Mouse (Mus musculus) limb, embryonic 12.5 days (tissue): ENCODE results near the gene Mgat4c. TPM values are rescaled to one million over a fixed set of nuclear protein-coding genes. Genes with fewer than 3 reads are reported as not detected.

Source experiments
- ATAC-seq: fragments of 200-750 bp; cut with Nextera tagmentation; 2 replicates; pipeline ENCODE4 v1.8.0; 2017; ENCODE audit warnings: low read depth, moderate TSS enrichment; ENCODE audit not compliant: insufficient number of reproducible peaks, insufficient read depth, low FRiP score, low TSS enrichment
- H3K27ac ChIP-seq: fragments of 300-500 bp; sonication (generic); 2 replicates; pipeline ENCODE4 v1.5.1; 2016; ENCODE audit warnings: mild to moderate bottlenecking, moderate library complexity
- H3K27me3 ChIP-seq: fragments of 300-500 bp; sonication (generic); 2 replicates; pipeline ENCODE4 v1.6.1; 2016; ENCODE audit warnings: mild to moderate bottlenecking, moderate library complexity
- H3K36me3 ChIP-seq: fragments of 300-500 bp; sonication (generic); 2 replicates; pipeline ENCODE4 v1.6.1; 2016; ENCODE audit warnings: mild to moderate bottlenecking, moderate library complexity
- H3K4me1 ChIP-seq: fragments of 300-500 bp; sonication (generic); replicated peaks from 2 replicates; pipeline ENCODE4 v1.6.1; 2016
- H3K4me2 ChIP-seq: fragments of 300-500 bp; sonication (generic); 2 replicates; pipeline ENCODE4 v1.6.1; 2016; ENCODE audit warnings: mild to moderate bottlenecking, moderate library complexity
- H3K4me3 ChIP-seq: fragments of 300-500 bp; sonication (generic); replicated peaks from 2 replicates; pipeline ENCODE4 v1.5.1; 2016; ENCODE audit warnings: mild to moderate bottlenecking
- H3K9ac ChIP-seq: fragments of 300-500 bp; sonication (generic); replicated peaks from 2 replicates; pipeline ENCODE4 v1.6.1; 2016; ENCODE audit warnings: mild to moderate bottlenecking, moderate library complexity
- H3K9me3 ChIP-seq: fragments of 300-500 bp; sonication (generic); 2 replicates; pipeline ENCODE4 v1.6.1; 2016; ENCODE audit warnings: mild to moderate bottlenecking, moderate library complexity
- WGBS: fragments of 180-500 bp; shearing (Covaris S2); methylation state at CpG from one replicate; pipeline ENCODE4 v1.1.7; 2016; 5-methylcytosine and 5-hydroxymethylcytosine counted together
- polyA plus RNA-seq: library from polyadenylated mRNA; unstranded; fragments of >200 nt; fragmentation: Nextera tagmentation; extraction: Ambion mirVana; gene quantifications from 2 replicates; pipeline ENCODE4 v1.2.1, GENCODE M21; 2016

Mgat4c gene
- polyA plus RNA-seq, 1 experiment from 2014 or later = 0.83 TPM

- Histone ChIP-seq H3K4me3 (no peak overlapping the region), H3K9ac (no peak overlapping the region), H3K4me2 (no peak overlapping the region), H3K27me3 (no peaks in the 10 kb centered on the region), H3K27ac (no peak overlapping the region), H3K4me1 (no peaks in the 10 kb centered on the region), H3K9me3 (no peaks in the 10 kb centered on the region), H3K36me3 (no peaks in the 10 kb centered on the region)
- ATAC-seq = no peak
- 41% methylated on average over 1 of the region's 1 CpGs for WGBS
These were observed 474.6 kb downstream of the Mgat4c start for GRCm38 (mm10) chr10:102155853-102156252.

- Histone ChIP-seq H3K27me3 (no peaks in the 10 kb centered on the region), H3K9me3 (no peaks in the 10 kb centered on the region), H3K27ac (no peak overlapping the region), H3K4me3 (peak overlapping the region; percentile 21), H3K9ac (no peak overlapping the region), H3K4me2 (peak overlapping the region; percentile 45), H3K4me1 (no peaks in the 10 kb centered on the region), H3K36me3 (no peaks in the 10 kb centered on the region)
- 0 out of 2 replicates have a peak, but pooled peaks have one; percentile 10 for ATAC-seq
- 21% methylated on average over 12 of the region's 12 CpGs for WGBS
These were observed 477.5 kb downstream of the Mgat4c start for GRCm38 (mm10) chr10:102158809-102159208.

GRCm38 (mm10) chr10:102184726-102185125 is 503.4 kb downstream of the Mgat4c start:
- no peaks in the 10 kb centered on the region for H3K9me3 ChIP-seq
- H3K4me3 ChIP-seq = no peak overlapping the region
- 80% methylated on average over 3 of the region's 3 CpGs for WGBS
- no peak overlapping the region for H3K4me2 ChIP-seq
- H3K4me1 ChIP-seq = no peaks in the 10 kb centered on the region
- H3K36me3 ChIP-seq = no peaks in the 10 kb centered on the region
- H3K27me3 ChIP-seq = no peaks in the 10 kb centered on the region
- no peak for ATAC-seq
- no peak overlapping the region for H3K9ac ChIP-seq
- H3K27ac ChIP-seq = no peak overlapping the region

GRCm38 (mm10) chr10:102191646-102192045 is 510.4 kb downstream of the Mgat4c start:
- no peaks in the 10 kb centered on the region for H3K27me3 ChIP-seq
- H3K4me3 ChIP-seq = no peak overlapping the region
- ATAC-seq = no peak
- WGBS = 91% methylated on average over 1 of the region's 1 CpGs
- no peak overlapping the region for H3K9ac ChIP-seq
- no peak overlapping the region for H3K27ac ChIP-seq
- no peaks in the 10 kb centered on the region for H3K9me3 ChIP-seq
- no peaks in the 10 kb centered on the region for H3K36me3 ChIP-seq
- no peak overlapping the region for H3K4me2 ChIP-seq
- no peaks in the 10 kb centered on the region for H3K4me1 ChIP-seq

GRCm38 (mm10) chr10:102196850-102197249 is 515.6 kb downstream of the Mgat4c start:
- Histone ChIP-seq H3K27me3 (no peaks in the 10 kb centered on the region), H3K4me1 (no peaks in the 10 kb centered on the region), H3K9ac (no peak overlapping the region), H3K4me2 (no peak overlapping the region), H3K27ac (no peak overlapping the region), H3K36me3 (no peaks in the 10 kb centered on the region), H3K4me3 (no peak overlapping the region), H3K9me3 (no peaks in the 10 kb centered on the region)
- 94% methylated on average over 4 of the region's 4 CpGs for WGBS
- no peak for ATAC-seq

- no peak for ATAC-seq
- 38% methylated on average over 6 of the region's 6 CpGs for WGBS
- Histone ChIP-seq H3K4me1 (no peaks in the 10 kb centered on the region), H3K9ac (no peak overlapping the region), H3K4me2 (no peak overlapping the region), H3K36me3 (no peaks in the 10 kb centered on the region), H3K27ac (no peak overlapping the region), H3K4me3 (no peak overlapping the region), H3K9me3 (no peaks in the 10 kb centered on the region), H3K27me3 (no peaks in the 10 kb centered on the region)
These were observed 557.4 kb downstream of the Mgat4c start for GRCm38 (mm10) chr10:102238558-102239211.

- no peak overlapping the region for H3K9ac ChIP-seq
- no peak overlapping the region for H3K4me2 ChIP-seq
- H3K9me3 ChIP-seq = no peaks in the 10 kb centered on the region
- H3K27ac ChIP-seq = no peak overlapping the region
- no peaks in the 10 kb centered on the region; the same call in 1 of the 2 replicates for H3K4me1 ChIP-seq
- no peaks in the 10 kb centered on the region for H3K27me3 ChIP-seq
- H3K36me3 ChIP-seq = no peaks in the 10 kb centered on the region
- no peak overlapping the region for H3K4me3 ChIP-seq
- ATAC-seq = no peak
These were observed 562.6 kb downstream of the Mgat4c start for GRCm38 (mm10) chr10:102243897-102244296.

GRCm38 (mm10) chr10:102244601-102245000 is 563.3 kb downstream of the Mgat4c start:
- no peak overlapping the region for H3K27ac ChIP-seq
- H3K4me3 ChIP-seq = no peak overlapping the region
- no peak for ATAC-seq
- 68% methylated on average over 5 of the region's 5 CpGs for WGBS
- no peaks in the 10 kb centered on the region; the same call in 1 of the 2 replicates for H3K4me1 ChIP-seq
- no peaks in the 10 kb centered on the region for H3K9me3 ChIP-seq
- H3K27me3 ChIP-seq = no peaks in the 10 kb centered on the region
- no peak overlapping the region for H3K4me2 ChIP-seq
- H3K9ac ChIP-seq = no peak overlapping the region
- no peaks in the 10 kb centered on the region for H3K36me3 ChIP-seq

GRCm38 (mm10) chr10:102245269-102245668 is 564.0 kb downstream of the Mgat4c start:
- WGBS = 80% methylated on average over 9 of the region's 9 CpGs
- H3K36me3 ChIP-seq = no peaks in the 10 kb centered on the region

GRCm38 (mm10) chr10:102308892-102309479 is 627.7 kb downstream of the Mgat4c start:
- no peak overlapping the region for H3K27ac ChIP-seq
- 86% methylated on average over 5 of the region's 5 CpGs for WGBS
- H3K4me3 ChIP-seq = no peak overlapping the region

More at GRCm38 (mm10) chr10:102245269-102245668, 564.0 kb downstream of the Mgat4c start:
- no peak for ATAC-seq
- no peaks in the 10 kb centered on the region for H3K9me3 ChIP-seq
- no peak overlapping the region for H3K27ac ChIP-seq
- H3K4me3 ChIP-seq = no peak overlapping the region
- no peak overlapping the region for H3K9ac ChIP-seq
- H3K27me3 ChIP-seq = no peaks in the 10 kb centered on the region
- H3K4me2 ChIP-seq = no peak overlapping the region
- no peaks in the 10 kb centered on the region; the same call in 1 of the 2 replicates for H3K4me1 ChIP-seq

GRCm38 (mm10) chr10:102365685-102366381 is 684.5 kb downstream of the Mgat4c start:
- Histone ChIP-seq H3K9me3 (no peaks in the 10 kb centered on the region), H3K9ac (no peak overlapping the region), H3K4me1 (no peaks in the 10 kb centered on the region), H3K4me3 (no peak overlapping the region), H3K36me3 (no peaks in the 10 kb centered on the region), H3K27me3 (no peaks in the 10 kb centered on the region), H3K4me2 (no peak overlapping the region), H3K27ac (no peak overlapping the region)
- 79% methylated on average over 5 of the region's 5 CpGs for WGBS
- ATAC-seq = no peak

More at GRCm38 (mm10) chr10:102308892-102309479, 627.7 kb downstream of the Mgat4c start:
- no peak for ATAC-seq
- Histone ChIP-seq H3K9me3 (no peaks in the 10 kb centered on the region), H3K36me3 (no peaks in the 10 kb centered on the region), H3K9ac (no peak overlapping the region), H3K4me2 (no peak overlapping the region), H3K27me3 (no peaks in the 10 kb centered on the region), H3K4me1 (no peaks in the 10 kb centered on the region)
